8 mouse cellular contexts compared by ENCODE assay signal in genomic region chr9:108049561-108050251, GRCm38 (mm10). TPM values are rescaled to one million over a fixed set of nuclear protein-coding genes. Genes with fewer than 3 reads are reported as not detected.
DNase-seq lines count a peak whose midpoint lies in the region; ATAC-seq and TF ChIP-seq lines count a peak whose summit lies in the region.

No protein-coding gene starts in this region.

- no peak for TF ChIP-seq POLR2A in CH12.LX (IDR thresholded peaks at IDR 0.05; ENCODE audit: low read depth, low read length)
- no peak for TF ChIP-seq POLR2A in limb, embryonic 14.5 days (IDR thresholded peaks at IDR 0.05; ENCODE audit: borderline replicate concordance, extremely low read depth, insufficient read depth, insufficient read length)

- dilution Hi-C loops in CH12.LX (cut with MboI; ENCODE audit: extremely low pct_ligation_motif_present, extremely low pct_unique_long_range_greater_than_20kb, low sequenced_read_pairs): no loop called here

- WGBS in heart, embryonic 12.5 days: 37% methylated on average over 15 of the region's 15 CpGs
- 39% methylated on average over 15 of the region's 15 CpGs for WGBS in embryonic facial prominence, embryonic 15.5 days
- WGBS in limb, embryonic 14.5 days: 39% methylated on average over 15 of the region's 15 CpGs
- WGBS in stomach, embryonic 16.5 days: 41% methylated on average over 15 of the region's 15 CpGs

- peak overlapping the region; percentile 88 for H3K4me3 ChIP-seq in heart, embryonic 12.5 days
- H3K4me3 ChIP-seq in CH12.LX (replicated peaks in 1 of 3; ENCODE audit: low read depth in 2 of 3, low read length in 2 of 3, poor library complexity in 1 of 3): peak overlapping the region; percentile 71 to 88 (median 79)
- H3K4me3 ChIP-seq in embryonic facial prominence, embryonic 15.5 days (replicated peaks): peak overlapping the region; percentile 84
- peak overlapping the region; percentile 83 for H3K4me3 ChIP-seq in limb, embryonic 14.5 days (replicated peaks; ENCODE audit: low read length)
- H3K4me3 ChIP-seq in stomach, embryonic 16.5 days (replicated peaks; ENCODE audit: low read length): peak overlapping the region; percentile 91

- 0 out of 2 replicates have a peak overlapping the region, but pooled peaks have one; percentile 58 for H3K27ac ChIP-seq in heart, embryonic 12.5 days (ENCODE audit: poor library complexity, severe bottlenecking)
- no peak overlapping the region for H3K27ac ChIP-seq in CH12.LX (ENCODE audit: insufficient read depth, low read depth)
- H3K27ac ChIP-seq in embryonic facial prominence, embryonic 15.5 days (replicated peaks): peak overlapping the region; percentile 80
- H3K27ac ChIP-seq in limb, embryonic 14.5 days (replicated peaks; ENCODE audit: low read depth, low read length): peak overlapping the region; percentile 84
- H3K27ac ChIP-seq in stomach, embryonic 16.5 days (ENCODE audit: low read length): peak overlapping the region; percentile 86

- H3K4me2 ChIP-seq in heart, embryonic 12.5 days: peak overlapping the region; percentile 93
- H3K4me2 ChIP-seq in CH12.LX (ENCODE audit: insufficient read depth, low read depth, poor library complexity, severe bottlenecking): peak overlapping the region; percentile 55
- peak overlapping the region; percentile 83 for H3K4me2 ChIP-seq in embryonic facial prominence, embryonic 15.5 days (replicated peaks)
- H3K4me2 ChIP-seq in limb, embryonic 14.5 days (replicated peaks; ENCODE audit: low read depth, low read length, severe bottlenecking): peak overlapping the region; percentile 75
- peak overlapping the region; percentile 88 for H3K4me2 ChIP-seq in stomach, embryonic 16.5 days (ENCODE audit: low read depth, low read length)

- peak overlapping the region; percentile 84 for H3K9ac ChIP-seq in heart, embryonic 12.5 days
- peak overlapping the region; percentile 52 for H3K9ac ChIP-seq in CH12.LX (ENCODE audit: insufficient read depth, low read depth)
- H3K9ac ChIP-seq in embryonic facial prominence, embryonic 15.5 days: peak overlapping the region; percentile 78
- H3K9ac ChIP-seq in limb, embryonic 14.5 days (ENCODE audit: low read depth, low read length, severe bottlenecking): peak overlapping the region; percentile 87
- peak overlapping the region; percentile 89 for H3K9ac ChIP-seq in stomach, embryonic 16.5 days (ENCODE audit: low read length)

- H3K36me3 ChIP-seq in heart, embryonic 12.5 days: peaks cover 71% of the 10 kb centered on the region
- H3K36me3 ChIP-seq in CH12.LX (replicated peaks in 1 of 2; ENCODE audit: control insufficient read depth in 1 of 2, insufficient read depth in 1 of 2, low read length in 1 of 2): peaks cover 55 to 78% of the 10 kb centered on the region in 2 experiments
- peaks cover 56% of the 10 kb centered on the region for H3K36me3 ChIP-seq in embryonic facial prominence, embryonic 15.5 days
- peaks cover 65% of the 10 kb centered on the region for H3K36me3 ChIP-seq in limb, embryonic 14.5 days (ENCODE audit: control insufficient read depth, insufficient read depth, low read length)
- peaks cover 27% of the 10 kb centered on the region for H3K36me3 ChIP-seq in stomach, embryonic 16.5 days (ENCODE audit: control insufficient read depth, insufficient read depth, low read length)

- no peak for TF ChIP-seq RAD21 in CH12.LX (IDR thresholded peaks at IDR 0.05; ENCODE audit: low read depth, low read length)

- no peak for TF ChIP-seq CTCF in CH12.LX (conservative IDR thresholded peaks at IDR 0.05 in 1 of 2, IDR thresholded peaks at IDR 0.05 in 1 of 2; ENCODE audit: low read depth in 2 of 2, low read length in 2 of 2)

- H3K27me3 ChIP-seq in heart, embryonic 12.5 days (replicated peaks): no peaks in the 10 kb centered on the region
- no peaks in the 10 kb centered on the region for H3K27me3 ChIP-seq in CH12.LX (replicated peaks)
- no peaks in the 10 kb centered on the region for H3K27me3 ChIP-seq in embryonic facial prominence, embryonic 15.5 days
- H3K27me3 ChIP-seq in limb, embryonic 14.5 days (ENCODE audit: control insufficient read depth, insufficient read depth, low read length): no peaks in the 10 kb centered on the region
- H3K27me3 ChIP-seq in stomach, embryonic 16.5 days (ENCODE audit: control insufficient read depth, insufficient read depth, low read length): no peaks in the 10 kb centered on the region

- intact Hi-C loops in heart, postnatal 14 days (cut with DNase I): loop anchor here (5.0 kb wide), 2 partner anchors 47 to 147 kb away; partner anchors contain the start of gene Ip6k1
- intact Hi-C loops in left cerebral cortex, postnatal 10 days (cut with DNase I): loop anchor here (5.0 kb wide), 2 partner anchors 87 to 147 kb away; no protein-coding TSS in a partner anchor

- peaks cover 52% of the 10 kb centered on the region for H3K4me1 ChIP-seq in heart, embryonic 12.5 days (replicated peaks)
- H3K4me1 ChIP-seq in CH12.LX (ENCODE audit: control insufficient read depth in 1 of 2, insufficient read depth in 2 of 2): peaks cover 2 to 34% of the 10 kb centered on the region in 2 experiments; a peak in 2 of 4 replicates
- peaks cover 36% of the 10 kb centered on the region for H3K4me1 ChIP-seq in embryonic facial prominence, embryonic 15.5 days
- H3K4me1 ChIP-seq in limb, embryonic 14.5 days (ENCODE audit: control insufficient read depth, insufficient read depth, low read length): peaks cover 10% of the 10 kb centered on the region; the same call in 1 of the 2 replicates
- H3K4me1 ChIP-seq in stomach, embryonic 16.5 days (ENCODE audit: control insufficient read depth, insufficient read depth, low read length): peaks cover 31% of the 10 kb centered on the region

- no peak for DNase-seq in heart, postnatal 14 days
- no peak for DNase-seq in CH12.LX (ENCODE audit: extremely low read depth)
- no peak for DNase-seq in limb, embryonic 14.5 days (ENCODE audit: low spot score)
- no peak for DNase-seq in left cerebral cortex, postnatal 10 days (ENCODE audit: extremely low spot score in 1 of 2, low spot score in 2 of 2)
- no peak for DNase-seq in frontal cortex, postnatal 10 days (ENCODE audit: low spot score in 2 of 2)

- no peaks in the 10 kb centered on the region for H3K9me3 ChIP-seq in heart, embryonic 12.5 days (replicated peaks)
- H3K9me3 ChIP-seq in CH12.LX (replicated peaks; ENCODE audit: low read length): no peaks in the 10 kb centered on the region
- H3K9me3 ChIP-seq in embryonic facial prominence, embryonic 15.5 days (replicated peaks): no peaks in the 10 kb centered on the region
- no peaks in the 10 kb centered on the region for H3K9me3 ChIP-seq in limb, embryonic 14.5 days (ENCODE audit: control insufficient read depth, low read length)
- no peaks in the 10 kb centered on the region for H3K9me3 ChIP-seq in stomach, embryonic 16.5 days (replicated peaks; ENCODE audit: control insufficient read depth, low read length)

- no peaks in the 10 kb centered on the region for H3K79me2 ChIP-seq in CH12.LX (replicated peaks; ENCODE audit: control insufficient read depth, extremely low read depth, insufficient read depth, poor library complexity, severe bottlenecking)

- TF ChIP-seq EP300 in CH12.LX (IDR thresholded peaks at IDR 0.05; ENCODE audit: low read length): no peak

- in situ Hi-C loops in CH12.LX (cut with MboI; ENCODE audit: low pct_ligation_motif_present, low pct_unique_long_range_greater_than_20kb, low sequenced_read_pairs): no loop called here

- ATAC-seq in heart, embryonic 12.5 days (ENCODE audit: insufficient number of reproducible peaks, low FRiP score): no peak
- no peak for ATAC-seq in embryonic facial prominence, embryonic 15.5 days (ENCODE audit: insufficient number of reproducible peaks, low FRiP score, low TSS enrichment, low read depth)
- ATAC-seq in limb, embryonic 14.5 days (ENCODE audit: low FRiP score, low read depth): no peak
- ATAC-seq in stomach, embryonic 16.5 days (ENCODE audit: insufficient read depth, low FRiP score): peak; percentile 2; the same call in 1 of the 2 replicates

RNA-seq across cellular contexts. Expression of gene Gmppb, which starts 0.7 kb away (rescaled TPM):
- polyA plus RNA-seq in heart, embryonic 12.5 days (2016; fragmentation: Nextera tagmentation; extraction: Ambion mirVana): 23.2 and 24.5 TPM in 2 replicates
- total RNA-seq in heart, postnatal 14 days (2021): 10 to 100 TPM in 1 of 2 experiments, 1 to 10 TPM in 1; 9.2 to 11.4 TPM
- 20.9 and 33.4 TPM in 2 replicates for total RNA-seq in CH12.LX (2012; rRNA removed)
- total RNA-seq in CH12.LX (2014; rRNA removed): 17.9 and 18.4 TPM in 2 replicates
- polyA plus RNA-seq in CH12.LX (2012; ENCODE audit: insufficient read length, low read depth): 19.2 and 21.8 TPM in 2 replicates
- polyA plus RNA-seq in embryonic facial prominence, embryonic 15.5 days (2015; fragmentation: Nextera tagmentation; extraction: Ambion mirVana): 38.4 and 40.5 TPM in 2 replicates
- 30.4 and 32.1 TPM in 2 replicates for polyA plus RNA-seq in limb, embryonic 14.5 days (2012; rRNA removed)
- polyA plus RNA-seq in limb, embryonic 14.5 days (2014; fragmentation: Nextera tagmentation; extraction: Ambion mirVana): 37.4 and 41.3 TPM in 2 replicates
- 49.3 and 56.1 TPM in 2 replicates for polyA plus RNA-seq in stomach, embryonic 16.5 days (2015; fragmentation: Nextera tagmentation; extraction: Ambion mirVana)
- 10 to 100 TPM; 16.8 to 18.7 TPM for total RNA-seq in left cerebral cortex, postnatal 10 days (2021)

RNA-seq across cellular contexts. Expression of gene Amigo3, which starts 3.3 kb away (rescaled TPM):
- polyA plus RNA-seq in heart, embryonic 12.5 days (2016; fragmentation: Nextera tagmentation; extraction: Ambion mirVana): 2.4 and 3.1 TPM in 2 replicates
- total RNA-seq in heart, postnatal 14 days (2021): 1 to 10 TPM; 1.4 to 1.9 TPM
- total RNA-seq in CH12.LX (2012; rRNA removed) (2.0 and 3.1 TPM in 2 replicates), CH12.LX (2014; rRNA removed) (1.7 and 2.2 TPM in 2 replicates)
- polyA plus RNA-seq in CH12.LX (2012; ENCODE audit: insufficient read length, low read depth): 3.3 and 4.4 TPM in 2 replicates
- polyA plus RNA-seq in embryonic facial prominence, embryonic 15.5 days (2015; fragmentation: Nextera tagmentation; extraction: Ambion mirVana): 4.0 and 5.0 TPM in 2 replicates
- 5.0 and 6.8 TPM in 2 replicates for polyA plus RNA-seq in limb, embryonic 14.5 days (2012; rRNA removed)
- polyA plus RNA-seq in limb, embryonic 14.5 days (2014; fragmentation: Nextera tagmentation; extraction: Ambion mirVana): 4.7 and 4.8 TPM in 2 replicates
- polyA plus RNA-seq in stomach, embryonic 16.5 days (2015; fragmentation: Nextera tagmentation; extraction: Ambion mirVana): 3.9 and 4.5 TPM in 2 replicates
- total RNA-seq in left cerebral cortex, postnatal 10 days (2021): 1 to 10 TPM; 1.8 to 2.0 TPM

RNA-seq across cellular contexts. Expression of gene Mst1, which starts 30.5 kb away (rescaled TPM):
- 0.31 and 0.37 TPM in 2 replicates for polyA plus RNA-seq in heart, embryonic 12.5 days (2016; fragmentation: Nextera tagmentation; extraction: Ambion mirVana)
- under 1 TPM in 1 of 2 experiments, not detected in 1; 0.38 TPM for total RNA-seq in heart, postnatal 14 days (2021)
- 33.2 and 59.6 TPM in 2 replicates for total RNA-seq in CH12.LX (2012; rRNA removed)
- total RNA-seq in CH12.LX (2014; rRNA removed): 16.9 and 19.6 TPM in 2 replicates
- polyA plus RNA-seq in CH12.LX (2012; ENCODE audit: insufficient read length, low read depth): 19.7 and 21.4 TPM in 2 replicates
- polyA plus RNA-seq in embryonic facial prominence, embryonic 15.5 days (2015; fragmentation: Nextera tagmentation; extraction: Ambion mirVana): 3.1 and 3.5 TPM in 2 replicates
- 0.93 and 1.1 TPM in 2 replicates for polyA plus RNA-seq in limb, embryonic 14.5 days (2012; rRNA removed)
- 1.3 and 1.6 TPM in 2 replicates for polyA plus RNA-seq in limb, embryonic 14.5 days (2014; fragmentation: Nextera tagmentation; extraction: Ambion mirVana)
- 7.8 and 8.7 TPM in 2 replicates for polyA plus RNA-seq in stomach, embryonic 16.5 days (2015; fragmentation: Nextera tagmentation; extraction: Ambion mirVana)
- not detected for total RNA-seq in left cerebral cortex, postnatal 10 days (2021)

RNA-seq across cellular contexts. Expression of gene Rnf123, which starts 33.4 kb away (rescaled TPM):
- polyA plus RNA-seq in heart, embryonic 12.5 days (2016; fragmentation: Nextera tagmentation; extraction: Ambion mirVana): 32.8 and 37.0 TPM in 2 replicates
- 10 to 100 TPM; 85.3 to 92.6 TPM for total RNA-seq in heart, postnatal 14 days (2021)
- total RNA-seq in CH12.LX (2012; rRNA removed): 28.8 and 32.3 TPM in 2 replicates
- total RNA-seq in CH12.LX (2014; rRNA removed): 6.6 and 10.0 TPM in 2 replicates
- polyA plus RNA-seq in CH12.LX (2012; ENCODE audit: insufficient read length, low read depth): 40.4 and 50.0 TPM in 2 replicates
- 28.7 and 34.9 TPM in 2 replicates for polyA plus RNA-seq in embryonic facial prominence, embryonic 15.5 days (2015; fragmentation: Nextera tagmentation; extraction: Ambion mirVana)
- 67.9 and 89.0 TPM in 2 replicates for polyA plus RNA-seq in limb, embryonic 14.5 days (2012; rRNA removed)
- polyA plus RNA-seq in limb, embryonic 14.5 days (2014; fragmentation: Nextera tagmentation; extraction: Ambion mirVana): 32.4 and 33.0 TPM in 2 replicates
- polyA plus RNA-seq in stomach, embryonic 16.5 days (2015; fragmentation: Nextera tagmentation; extraction: Ambion mirVana): 31.2 and 32.8 TPM in 2 replicates
- 10 to 100 TPM; 91.1 to 94.2 TPM for total RNA-seq in left cerebral cortex, postnatal 10 days (2021)

RNA-seq across cellular contexts. Expression of gene Apeh, which starts 44.7 kb away (rescaled TPM):
- polyA plus RNA-seq in heart, embryonic 12.5 days (2016; fragmentation: Nextera tagmentation; extraction: Ambion mirVana): 48.0 and 51.1 TPM in 2 replicates
- total RNA-seq in heart, postnatal 14 days (2021): 10 to 100 TPM; 36.4 to 41.8 TPM
- total RNA-seq in CH12.LX (2012; rRNA removed) (69.5 and 75.6 TPM in 2 replicates), CH12.LX (2014; rRNA removed) (28.8 and 36.2 TPM in 2 replicates)
- polyA plus RNA-seq in CH12.LX (2012; ENCODE audit: insufficient read length, low read depth): 53.2 and 66.6 TPM in 2 replicates
- 48.3 and 51.2 TPM in 2 replicates for polyA plus RNA-seq in embryonic facial prominence, embryonic 15.5 days (2015; fragmentation: Nextera tagmentation; extraction: Ambion mirVana)
- 55.6 and 64.6 TPM in 2 replicates for polyA plus RNA-seq in limb, embryonic 14.5 days (2012; rRNA removed)
- 38.6 and 41.3 TPM in 2 replicates for polyA plus RNA-seq in limb, embryonic 14.5 days (2014; fragmentation: Nextera tagmentation; extraction: Ambion mirVana)
- polyA plus RNA-seq in stomach, embryonic 16.5 days (2015; fragmentation: Nextera tagmentation; extraction: Ambion mirVana): 75.1 and 82.7 TPM in 2 replicates
- 10 to 100 TPM; 30.7 to 41.3 TPM for total RNA-seq in left cerebral cortex, postnatal 10 days (2021)
